Comparison of ENCODE assay signal across 25 mouse cellular contexts in genomic region chr12:51822861-51823260, GRCm38 (mm10). TPM values are rescaled to one million over a fixed set of nuclear protein-coding genes. Genes with fewer than 3 reads are reported as not detected.
DNase-seq lines count a peak whose midpoint lies in the region; ATAC-seq and TF ChIP-seq lines count a peak whose summit lies in the region.
"Had no signal": no experiment of that assay in that cellular context is flagged by ENCODE, and none has a peak within 500 bp of the region (broad histone marks: within the 10 kb centered on the region; RNA-seq: fewer than 3 reads in every experiment).

No protein-coding gene starts in this region.

- peak overlapping the region; percentile 64 for H3K4me3 ChIP-seq in megakaryocyte, embryonic 14.5 days (replicated peaks)
- no peak overlapping the region for H3K4me3 ChIP-seq in liver, embryonic 14.5 days (ENCODE audit: insufficient read depth in 1 of 2, low read depth in 2 of 2, low read length in 2 of 2)
- H3K4me3 ChIP-seq: embryonic facial prominence, embryonic 12.5 days; heart, embryonic 10.5 days; hindbrain, embryonic 10.5 days; intestine, embryonic 15.5 days; limb, embryonic 10.5 days; midbrain, embryonic 15.5 days had no signal

- H3K27ac ChIP-seq in liver, embryonic 14.5 days: peak overlapping the region; percentile 18; the same call in 1 of the 2 replicates
- H3K27ac ChIP-seq: embryonic facial prominence, embryonic 12.5 days; heart, embryonic 10.5 days; hindbrain, embryonic 10.5 days; intestine, embryonic 15.5 days; limb, embryonic 10.5 days; midbrain, embryonic 15.5 days had no signal

- DNase-seq in adrenal gland, adult 2 months: peak; percentile 73
- no peak for DNase-seq in adrenal gland, postnatal 4 days (ENCODE audit: low spot score in 2 of 2)
- peak; percentile 34 for DNase-seq in adipocyte (ENCODE audit: low spot score)
- DNase-seq in liver, embryonic 14.5 days (ENCODE audit: low read depth in 3 of 3, low spot score in 3 of 3): no peak
- DNase-seq in layer of hippocampus, adult 9-11 months: no peak
- no peak for DNase-seq in right cerebral cortex, postnatal 36 days (ENCODE audit: low spot score in 2 of 2)
- DNase-seq: cerebellum, adult 18-20 months; cerebellum, postnatal 25 days; gastrocnemius, postnatal 10 days; kidney, adult 8-10 months; kidney, postnatal 10 days; lung, postnatal 10 days; right cerebral cortex, postnatal 14 days; spleen, adult 18-20 months had no signal

- no peak for TF ChIP-seq CTCF in liver, embryonic 14.5 days (IDR thresholded peaks at IDR 0.05; ENCODE audit: low read depth)

- peaks cover 68% of the 10 kb centered on the region for H3K36me3 ChIP-seq in megakaryocyte, embryonic 14.5 days (replicated peaks; ENCODE audit: low read length)
- H3K36me3 ChIP-seq in liver, embryonic 14.5 days (replicated peaks; ENCODE audit: control insufficient read depth, insufficient read depth, low read depth): peaks cover 42% of the 10 kb centered on the region

- H3K9ac ChIP-seq in liver, embryonic 14.5 days (replicated peaks): no peak overlapping the region
- H3K9ac ChIP-seq: embryonic facial prominence, embryonic 12.5 days; intestine, embryonic 15.5 days; midbrain, embryonic 15.5 days had no signal

- H3K4me1 ChIP-seq in megakaryocyte, embryonic 14.5 days: peaks cover 76% of the 10 kb centered on the region
- H3K4me1 ChIP-seq in liver, embryonic 14.5 days (replicated peaks; ENCODE audit: control insufficient read depth in 2 of 2, insufficient read depth in 2 of 2, low read length in 1 of 2): peaks cover 48 to 55% of the 10 kb centered on the region in 2 experiments

- ATAC-seq in megakaryocyte, adult 5-6 weeks (ENCODE audit: poor library complexity, severe bottlenecking): no peak
- ATAC-seq in liver, embryonic 14.5 days (ENCODE audit: insufficient read depth): no peak
- ATAC-seq: CD4-positive, CD25-positive, alpha-beta regulatory T cell, adult 4 months; hindbrain, embryonic 16.5 days; intestine, embryonic 15.5 days; midbrain, embryonic 15.5 days; Patski had no signal

- no peak for TF ChIP-seq EP300 in liver, embryonic 14.5 days (IDR thresholded peaks at IDR 0.05; ENCODE audit: low read depth)

- 0 out of 2 replicates have a peak overlapping the region, but pooled peaks have one; percentile 2 for H3K4me2 ChIP-seq in liver, embryonic 14.5 days (ENCODE audit: low read depth)
- H3K4me2 ChIP-seq: embryonic facial prominence, embryonic 12.5 days; intestine, embryonic 15.5 days; midbrain, embryonic 15.5 days had no signal

- no peaks in the 10 kb centered on the region for H3K9me3 ChIP-seq in megakaryocyte, embryonic 14.5 days
- no peaks in the 10 kb centered on the region for H3K9me3 ChIP-seq in liver, embryonic 14.5 days (ENCODE audit: control insufficient read depth, low read length)
- H3K9me3 ChIP-seq: embryonic facial prominence, embryonic 12.5 days; heart, embryonic 10.5 days; hindbrain, embryonic 10.5 days; intestine, embryonic 15.5 days; limb, embryonic 10.5 days; midbrain, embryonic 15.5 days had no signal

- no peaks in the 10 kb centered on the region for H3K27me3 ChIP-seq in megakaryocyte, embryonic 14.5 days (replicated peaks)
- no peaks in the 10 kb centered on the region for H3K27me3 ChIP-seq in liver, embryonic 14.5 days (ENCODE audit: control insufficient read depth, insufficient read depth, low read length)
- H3K27me3 ChIP-seq: embryonic facial prominence, embryonic 12.5 days; intestine, embryonic 15.5 days; midbrain, embryonic 15.5 days; Patski had no signal

- WGBS in liver, embryonic 14.5 days (ENCODE audit: insufficient replicate concordance): 61% methylated on average over 2 of the region's 2 CpGs

RNA-seq across cellular contexts. Expression of gene Hectd1, which starts 6.5 kb away (rescaled TPM):
- total RNA-seq in adrenal gland, adult 2 months (2021): 10 to 100 TPM; 70.7 to 81.7 TPM
- 6.3 and 8.0 TPM in 2 replicates for polyA plus RNA-seq in adrenal gland, adult 2 months (2012; rRNA removed)
- total RNA-seq in adrenal gland, postnatal 4 days (2021): 100 to 1,000 TPM in 1 of 2 experiments, 10 to 100 TPM in 1; 93.9 to 102 TPM
- polyA plus RNA-seq in megakaryocyte, embryonic 14.5 days (2012; ENCODE audit: insufficient read depth, low replicate concordance): 0.77 and 2.0 TPM in 2 replicates
- 47.5 and 49.2 TPM in 2 replicates for total RNA-seq in megakaryocyte, adult 5-6 weeks (2015)
- 89.7 and 96.1 TPM in 2 replicates for total RNA-seq in megakaryocyte, adult 5-6 weeks (2017)
- 17.9 and 22.3 TPM in 2 replicates for polyA plus RNA-seq in liver, embryonic 14.5 days (2012; rRNA removed)
- 22.1 and 25.2 TPM in 2 replicates for polyA plus RNA-seq in liver, embryonic 14.5 days (2014; fragmentation: Nextera tagmentation; extraction: Ambion mirVana)

Comparison
In these comparisons a context has a peak if more than half of its experiments do, and no peak if none do; other contexts are left out.
1. DNase-seq: peak in adrenal gland, adult 2 months (single experiment) and adipocyte (single experiment); none in adrenal gland, postnatal 4 days (0 of 2), liver, embryonic 14.5 days (0 of 3), layer of hippocampus, adult 9-11 months (single experiment) and right cerebral cortex, postnatal 36 days (0 of 2).